Mouse (Mus musculus): Measurements from ENCODE around the gene Smco4. TPM values are rescaled to one million over a fixed set of nuclear protein-coding genes. Genes with fewer than 3 reads are reported as not detected.
"Not testable (repeated sequence)": the region's sequence is repeated elsewhere in the genome, so short reads cannot be mapped to it uniquely, and the experiment has no call there.

The Smco4 gene
- total RNA-seq, 2 experiments from 2014 or later: 1.3 to 8.3 TPM

DNA sequence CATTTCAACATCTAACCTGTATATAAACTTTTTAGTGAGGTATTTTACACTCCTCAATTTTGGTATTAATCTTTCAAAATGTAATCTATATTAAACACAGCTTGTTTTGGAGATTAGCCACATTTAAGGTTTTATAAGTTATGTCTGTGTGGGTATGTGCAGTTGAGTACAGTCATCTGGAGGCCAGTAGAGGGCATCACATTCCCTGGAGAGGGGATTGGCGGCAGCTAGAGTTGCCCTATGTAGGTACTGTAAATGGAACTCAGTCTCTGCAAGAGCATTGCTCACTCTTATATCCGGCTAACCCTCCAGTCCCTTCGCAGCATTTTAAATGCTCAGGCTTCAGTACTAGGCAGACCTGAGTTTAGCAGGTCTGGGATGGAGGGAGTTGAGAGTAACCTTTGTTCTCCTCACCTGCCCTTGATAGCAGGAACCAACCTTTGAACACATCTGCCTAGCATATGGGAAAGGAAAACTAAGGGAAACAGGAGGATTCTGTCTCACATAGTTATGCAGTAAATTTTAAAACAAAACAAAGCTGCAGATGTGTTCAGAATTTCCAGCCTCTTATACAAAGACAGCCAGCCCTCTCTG lies 44.3 kb downstream of the Smco4 start:
- no peak for ATAC-seq (ENCODE audit: poor library complexity, severe bottlenecking)

DNA sequence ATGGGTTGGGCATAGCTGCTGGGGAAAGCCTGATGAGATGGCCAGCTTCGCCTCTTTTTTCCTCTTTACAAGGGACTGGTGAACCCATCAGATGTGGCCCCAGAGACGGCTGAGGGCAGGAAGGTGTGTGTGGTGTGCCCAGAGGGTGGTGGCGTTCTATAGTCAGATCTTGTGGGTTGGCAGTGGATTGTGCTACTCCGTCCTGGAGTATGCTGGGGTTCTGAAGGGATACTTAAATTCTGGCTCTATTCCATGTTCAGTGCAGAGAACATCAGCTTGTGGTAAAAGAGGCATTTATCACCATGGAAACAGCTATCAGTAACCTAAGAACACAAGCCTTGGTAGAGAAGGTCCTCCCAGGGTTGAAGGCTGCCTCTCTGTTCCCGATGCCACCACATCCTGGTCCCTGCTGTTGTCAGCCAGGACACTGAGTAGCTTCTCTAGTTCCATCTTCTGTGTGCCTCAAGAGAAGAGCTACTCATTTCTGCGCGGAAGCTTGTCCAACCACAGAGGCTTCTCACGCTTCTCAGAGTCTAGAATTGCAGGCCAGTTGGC lies 45.8 kb downstream of the Smco4 start:
- no peak for ATAC-seq (ENCODE audit: poor library complexity, severe bottlenecking)

DNA sequence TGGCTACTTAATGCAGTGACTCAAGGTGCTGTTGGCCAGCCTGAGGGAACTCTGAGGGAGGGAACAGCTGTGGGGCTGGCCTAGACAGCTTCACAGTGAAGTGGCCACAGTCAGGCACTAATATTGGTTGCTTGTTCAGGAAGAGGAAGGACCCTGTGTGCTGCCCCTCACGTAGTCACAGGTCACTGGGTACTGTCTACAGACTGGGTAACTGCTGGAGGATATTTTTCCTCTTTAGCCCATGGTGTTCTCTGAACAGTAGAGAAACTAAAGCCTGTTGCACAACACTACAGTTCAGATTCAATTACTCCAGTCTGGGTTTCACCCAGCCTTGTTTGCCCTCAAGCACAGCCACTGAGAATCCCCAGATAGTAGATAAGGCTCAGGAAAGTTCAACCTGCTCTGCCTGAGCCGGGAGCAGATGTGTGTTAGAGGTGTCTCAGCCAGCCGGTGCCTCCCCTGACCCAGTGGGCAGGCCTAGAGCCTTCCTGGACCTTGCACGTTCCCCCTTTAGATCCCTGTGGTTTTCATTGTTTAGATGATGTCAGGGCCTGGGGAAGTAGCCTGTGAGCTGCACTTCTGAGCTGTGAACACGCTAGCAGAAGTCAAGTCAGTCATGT lies 48.6 kb downstream of the Smco4 start:
- ATAC-seq (ENCODE audit: poor library complexity, severe bottlenecking): peak; percentile 53; the same call in 1 of the 2 replicates

DNA sequence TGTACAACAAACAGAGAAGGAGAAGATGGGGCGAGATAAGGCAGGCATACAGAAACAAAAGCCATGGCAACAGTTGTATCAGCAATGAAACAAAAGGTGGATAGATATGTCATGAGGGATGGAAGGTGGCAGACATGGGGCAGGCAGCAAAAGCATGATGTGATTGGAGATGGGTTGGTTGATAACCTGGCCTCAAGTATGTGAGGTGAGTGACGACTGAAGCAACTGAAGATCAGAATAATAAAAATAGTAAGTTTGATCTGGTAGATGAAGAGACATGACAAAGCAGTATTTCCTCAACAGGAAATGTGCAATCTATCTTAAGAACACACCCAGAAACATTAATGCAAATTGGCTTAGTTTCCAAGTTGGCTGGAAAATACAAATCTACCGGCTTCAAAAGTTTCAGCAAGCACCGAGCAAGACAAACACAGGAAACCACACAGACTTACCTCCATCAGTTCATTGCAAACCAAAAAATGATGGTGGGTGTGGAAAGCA lies 57.3 kb downstream of the Smco4 start:
- 0 out of 2 replicates have a peak, but pooled peaks have one; percentile 18 for ATAC-seq (ENCODE audit: poor library complexity, severe bottlenecking)

DNA sequence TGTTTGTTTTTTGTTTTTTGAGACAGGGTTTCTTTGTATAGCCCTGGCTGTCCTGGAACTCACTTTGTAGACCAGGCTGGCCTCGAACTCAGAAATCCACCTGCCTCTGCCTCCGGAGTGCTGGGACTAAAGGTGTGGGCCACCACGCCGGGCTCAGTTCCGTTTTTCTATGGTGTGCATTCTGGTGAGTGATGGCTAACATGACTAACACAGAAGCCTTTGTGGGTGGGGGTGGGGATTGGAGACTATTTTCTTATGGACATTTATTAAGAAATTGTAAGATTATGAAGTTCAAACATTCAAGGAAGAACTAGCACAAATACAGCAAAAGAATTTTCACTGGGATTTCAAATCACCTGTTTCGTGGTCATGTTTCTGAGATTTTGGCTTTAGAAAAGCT lies 57.8 kb downstream of the Smco4 start:
- ATAC-seq (ENCODE audit: poor library complexity, severe bottlenecking): not testable (repeated sequence)

DNA sequence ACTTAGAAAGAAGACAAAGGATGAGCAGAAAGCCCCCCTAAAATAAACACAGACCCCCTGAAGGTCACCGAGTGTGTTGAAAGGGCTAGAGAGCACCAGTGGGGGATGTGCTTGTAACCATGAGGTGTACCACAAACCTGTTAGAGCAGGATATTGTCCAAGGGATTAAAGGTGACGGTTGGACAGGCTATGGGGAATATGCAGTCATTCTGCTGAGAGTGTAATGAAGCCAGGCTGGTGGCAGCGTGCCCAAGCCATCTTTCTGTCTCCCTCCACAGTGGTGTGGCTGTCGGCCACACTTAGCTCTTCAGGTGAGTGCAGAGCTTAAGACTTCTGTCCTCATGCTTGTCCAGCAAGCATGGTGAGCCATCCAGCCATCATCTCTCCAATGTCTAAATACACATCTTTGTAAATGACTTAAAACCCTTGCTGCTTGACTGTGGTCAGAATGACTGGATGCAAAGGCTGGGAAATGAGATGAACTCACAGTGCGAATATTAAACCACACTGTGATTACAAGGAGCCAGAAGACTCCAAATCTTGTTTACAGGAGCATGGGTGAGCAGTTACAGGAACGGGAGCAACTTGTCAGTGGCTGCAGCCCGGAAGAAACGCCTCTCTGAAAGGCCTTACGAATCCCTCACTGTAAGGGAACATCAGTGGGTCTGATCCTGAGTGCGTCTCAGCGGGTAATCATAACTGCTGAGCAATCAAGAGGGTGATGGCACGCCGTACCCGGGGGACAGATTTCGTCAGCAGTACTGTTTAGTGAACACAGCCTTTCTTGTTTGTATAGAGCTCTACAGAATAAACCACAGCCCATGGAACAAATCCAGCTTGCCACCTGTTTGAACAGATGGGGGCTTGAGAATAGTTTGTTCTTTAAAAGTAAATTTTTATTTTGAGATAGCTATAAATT lies 59.0 kb downstream of the Smco4 start:
- no peak for ATAC-seq (ENCODE audit: poor library complexity, severe bottlenecking)

DNA sequence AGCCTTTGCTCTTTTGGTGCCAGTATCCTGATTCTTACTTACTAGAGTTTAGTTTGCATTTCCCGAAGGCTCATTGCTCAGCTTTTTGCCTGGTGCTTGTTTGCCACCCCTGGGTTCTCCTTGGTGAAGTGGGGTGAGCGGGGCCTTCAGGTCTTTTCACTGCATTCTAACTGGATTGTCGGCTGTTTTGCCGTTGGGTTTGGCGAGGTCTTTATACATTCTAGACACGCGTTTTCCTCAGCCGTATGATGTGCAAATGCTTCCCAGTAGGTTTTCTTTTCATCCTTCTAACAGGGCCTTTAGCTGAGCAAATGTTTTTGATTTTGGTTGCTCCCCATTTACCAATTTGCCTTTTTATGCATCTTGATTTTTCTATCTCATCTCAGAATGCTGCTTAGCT lies 60.1 kb downstream of the Smco4 start:
- no peak for ATAC-seq (ENCODE audit: poor library complexity, severe bottlenecking)

DNA sequence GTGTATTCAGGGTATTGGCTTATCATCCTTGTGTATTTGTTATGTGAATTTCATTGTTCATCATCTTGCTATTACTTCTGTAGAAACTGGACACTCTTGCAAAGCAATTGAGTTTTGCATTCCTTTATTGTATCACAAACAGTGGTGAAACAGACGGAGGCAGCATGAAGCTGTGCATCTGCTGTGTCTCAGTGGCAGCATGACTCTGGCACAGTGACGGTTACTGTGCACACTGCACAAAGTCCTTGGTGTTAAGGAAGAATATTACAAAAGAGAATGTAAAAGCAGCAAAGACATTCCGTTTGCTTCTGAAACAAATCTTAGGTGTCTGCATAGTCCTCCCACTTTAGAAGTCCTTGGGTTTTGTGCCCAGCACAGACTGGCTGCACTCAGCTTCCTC lies 67.2 kb downstream of the Smco4 start:
- no peak for ATAC-seq (ENCODE audit: poor library complexity, severe bottlenecking)

DNA sequence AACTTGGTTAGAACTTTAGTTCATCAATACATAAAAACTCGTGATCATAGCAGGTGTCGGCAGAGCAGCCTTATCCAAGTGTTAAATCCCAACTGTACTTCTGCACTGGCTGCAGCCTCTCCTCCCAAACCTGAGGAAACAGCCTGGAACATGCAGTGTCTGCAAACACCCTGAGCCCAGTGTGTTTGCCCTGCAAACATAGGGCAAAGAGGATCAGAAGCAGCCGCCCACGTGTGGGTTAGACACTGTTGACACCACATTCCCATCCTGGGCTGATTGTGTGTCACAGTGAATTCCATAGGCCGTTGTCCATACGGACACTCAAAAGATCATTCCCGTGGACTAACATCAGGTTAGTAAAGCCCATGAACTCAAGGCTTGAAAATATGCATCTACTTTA lies 69.1 kb downstream of the Smco4 start:
- ATAC-seq (ENCODE audit: poor library complexity, severe bottlenecking): no peak

DNA sequence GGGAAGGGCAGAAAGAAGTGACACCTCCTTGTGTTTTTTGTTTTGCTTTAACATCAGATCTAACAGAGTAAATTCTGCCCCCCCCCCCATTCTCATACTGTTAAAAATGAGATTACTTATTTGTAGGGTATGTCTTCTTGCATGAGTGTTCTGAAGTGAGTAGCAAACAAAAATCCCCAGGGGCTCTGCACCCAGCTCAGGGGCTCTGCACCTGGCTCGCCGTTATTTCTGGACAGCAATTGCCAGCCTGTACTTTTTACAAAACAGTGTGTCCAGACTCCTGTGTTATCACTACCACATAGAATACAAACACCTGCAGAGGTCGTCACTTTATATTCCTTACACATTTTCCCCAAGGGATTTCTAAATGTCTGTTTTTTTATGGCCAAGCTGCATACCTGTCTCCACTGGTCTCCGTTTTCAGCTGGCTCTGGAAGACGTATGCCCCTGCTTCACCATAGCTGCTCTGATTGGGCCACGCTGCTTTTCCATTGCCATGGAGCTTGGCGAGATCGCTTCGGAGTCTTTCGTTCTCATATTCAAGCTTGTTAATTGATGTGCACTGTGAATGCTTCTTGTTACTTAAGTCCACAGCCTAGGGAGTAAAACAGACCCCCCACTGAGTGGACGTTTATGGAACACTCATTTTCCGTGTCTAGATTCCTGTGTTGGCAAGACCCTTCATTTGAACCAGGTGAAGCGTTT lies 81.7 kb downstream of the Smco4 start:
- ATAC-seq (ENCODE audit: poor library complexity, severe bottlenecking): no peak

DNA sequence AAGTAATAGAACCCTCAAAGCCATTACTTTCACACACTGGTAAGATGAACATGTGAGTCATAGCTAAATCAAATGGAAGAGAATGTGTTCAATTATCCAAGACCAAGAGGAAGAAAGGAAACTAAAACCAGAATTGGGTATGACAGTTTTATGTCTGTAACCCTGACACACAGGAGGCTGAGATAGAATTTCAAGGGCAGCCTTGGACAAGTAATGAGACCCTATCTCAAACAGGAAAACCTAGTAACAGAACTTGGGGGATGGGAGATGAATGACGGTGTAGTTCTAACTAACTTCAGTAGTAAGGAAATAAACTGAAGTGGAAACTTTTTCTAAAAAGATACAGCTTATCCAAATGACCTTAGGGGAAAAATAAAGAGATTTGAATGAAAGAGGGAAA lies 85.2 kb downstream of the Smco4 start:
- ATAC-seq (ENCODE audit: poor library complexity, severe bottlenecking): no peak

DNA sequence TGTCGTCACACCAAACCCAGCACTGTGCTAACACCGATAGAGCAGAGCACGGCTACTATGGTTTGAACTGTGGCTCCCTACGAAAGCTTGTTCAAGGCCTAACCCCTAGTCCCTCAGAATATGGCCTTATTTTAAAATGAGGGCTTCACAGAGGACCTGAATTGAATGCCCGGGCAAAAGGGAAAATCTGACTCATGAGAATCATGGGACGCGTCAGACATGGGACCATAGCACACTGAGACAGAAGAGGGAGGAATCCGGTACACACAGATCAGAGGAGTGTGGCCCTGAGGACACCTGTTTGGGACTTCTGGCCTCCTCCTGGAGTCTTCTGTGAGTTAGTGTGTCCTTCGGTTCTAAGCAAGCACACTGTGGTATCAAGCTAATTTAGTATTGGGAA lies 85.7 kb downstream of the Smco4 start:
- ATAC-seq (ENCODE audit: poor library complexity, severe bottlenecking): no peak

DNA sequence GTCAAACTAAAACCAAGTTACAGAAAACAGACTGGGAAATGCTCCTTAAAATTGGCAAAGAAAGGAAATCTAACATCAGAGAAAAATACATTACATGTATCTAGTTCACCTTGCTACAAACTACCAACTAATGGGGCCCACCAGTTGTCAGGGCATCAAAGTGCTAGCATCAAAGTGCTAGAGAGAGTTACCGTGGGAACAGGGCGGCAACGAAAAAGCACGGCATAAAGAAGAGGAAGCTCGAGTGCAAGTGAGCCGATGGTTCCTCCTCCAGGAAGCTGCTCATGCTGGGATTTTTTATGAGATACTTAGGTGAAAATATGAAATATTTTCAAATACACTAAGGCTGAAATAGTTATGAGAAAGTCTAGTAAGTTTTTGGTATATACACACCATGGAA lies 86.9 kb downstream of the Smco4 start:
- no peak for ATAC-seq (ENCODE audit: poor library complexity, severe bottlenecking)

DNA sequence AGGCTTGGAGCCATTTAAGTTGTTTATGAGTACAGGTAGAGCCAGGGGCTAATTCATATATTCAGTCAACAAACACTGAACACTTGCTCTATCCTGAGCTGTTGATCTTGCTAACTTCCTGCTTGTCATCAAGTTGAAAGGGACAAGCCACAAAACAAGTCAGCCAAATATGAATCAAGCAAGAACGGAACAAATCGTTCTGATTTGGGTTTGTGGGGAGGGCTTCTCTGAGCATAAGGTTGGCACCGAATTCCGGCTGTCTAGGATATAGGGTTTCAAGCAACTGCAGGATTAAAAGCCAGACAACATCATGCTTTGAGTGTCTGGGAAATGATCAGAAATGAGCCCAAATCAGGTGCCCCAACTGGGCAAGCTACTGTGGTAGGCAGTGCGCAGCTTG lies 88.8 kb downstream of the Smco4 start:
- no peak for ATAC-seq (ENCODE audit: poor library complexity, severe bottlenecking)

DNA sequence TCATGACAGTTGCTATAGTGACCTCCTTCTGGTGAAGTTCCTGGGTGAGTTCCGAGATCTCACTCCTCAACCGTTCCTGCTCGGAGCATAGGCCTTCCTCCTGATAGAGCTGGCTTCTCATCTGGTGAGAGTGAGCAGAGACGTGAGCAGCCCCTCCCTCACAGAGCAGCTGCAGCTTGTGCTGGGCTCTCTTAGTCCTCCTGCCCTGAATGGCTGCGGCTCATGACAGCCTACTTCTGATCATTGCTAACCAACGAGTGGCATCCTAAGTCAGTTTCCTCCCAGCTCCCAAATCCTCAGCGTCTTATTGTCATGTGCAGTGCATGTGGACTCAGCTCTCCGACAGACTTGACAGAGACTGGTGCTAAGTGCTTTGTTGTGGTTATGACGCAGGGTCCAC lies 91.0 kb downstream of the Smco4 start:
- ATAC-seq (ENCODE audit: poor library complexity, severe bottlenecking): no peak

DNA sequence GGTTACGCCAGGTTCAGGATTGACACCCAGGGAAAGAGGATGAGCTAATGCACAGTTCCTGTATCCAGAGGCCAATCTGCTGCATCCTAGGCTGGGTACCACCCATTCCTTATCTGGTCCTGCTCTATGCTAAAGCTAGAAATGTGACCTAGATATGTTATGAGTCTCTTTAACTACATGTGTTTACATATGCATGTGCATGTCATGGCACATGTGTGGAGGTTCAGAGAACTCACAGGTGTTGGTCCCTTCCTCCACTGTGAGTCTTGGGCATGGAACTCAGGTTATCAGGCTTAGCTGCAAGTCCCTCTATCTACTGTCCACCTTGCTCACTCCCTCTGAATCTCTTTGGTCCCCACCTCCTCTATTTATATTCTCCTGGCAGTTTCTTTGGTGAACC lies 92.7 kb downstream of the Smco4 start:
- no peak for ATAC-seq (ENCODE audit: poor library complexity, severe bottlenecking)

DNA sequence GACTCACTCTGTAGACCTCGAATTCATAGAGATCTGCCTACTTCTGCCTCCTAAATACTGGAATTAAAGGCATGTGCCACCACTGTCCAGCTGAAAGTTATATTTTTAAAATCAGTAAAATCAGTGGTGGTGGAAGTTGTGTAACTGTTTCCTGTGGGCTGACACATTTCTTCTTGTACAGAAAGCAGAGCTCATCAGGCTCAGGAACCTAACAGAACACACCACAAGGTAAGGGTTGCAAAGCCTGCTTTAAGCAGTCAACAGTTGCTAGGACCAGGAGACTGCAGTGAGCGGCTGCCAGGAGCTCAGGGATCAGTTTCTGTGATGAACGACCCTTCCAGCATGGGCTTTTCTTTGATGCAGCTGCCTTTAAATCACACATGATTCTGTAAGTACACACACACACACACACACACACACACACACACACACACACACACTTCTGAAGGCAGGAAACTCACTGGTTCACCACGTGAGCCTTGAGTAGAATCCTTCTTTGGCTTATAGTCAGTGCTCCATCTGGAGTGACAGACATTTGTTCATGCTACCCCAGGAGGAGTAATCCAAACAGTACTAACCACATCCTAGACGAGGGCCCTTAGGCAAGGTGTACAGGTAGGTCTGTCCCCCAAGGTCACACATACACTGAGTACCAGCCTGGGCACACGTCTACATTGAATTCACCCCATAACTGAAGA lies 94.1 kb downstream of the Smco4 start:
- no peak for ATAC-seq (ENCODE audit: poor library complexity, severe bottlenecking)

DNA sequence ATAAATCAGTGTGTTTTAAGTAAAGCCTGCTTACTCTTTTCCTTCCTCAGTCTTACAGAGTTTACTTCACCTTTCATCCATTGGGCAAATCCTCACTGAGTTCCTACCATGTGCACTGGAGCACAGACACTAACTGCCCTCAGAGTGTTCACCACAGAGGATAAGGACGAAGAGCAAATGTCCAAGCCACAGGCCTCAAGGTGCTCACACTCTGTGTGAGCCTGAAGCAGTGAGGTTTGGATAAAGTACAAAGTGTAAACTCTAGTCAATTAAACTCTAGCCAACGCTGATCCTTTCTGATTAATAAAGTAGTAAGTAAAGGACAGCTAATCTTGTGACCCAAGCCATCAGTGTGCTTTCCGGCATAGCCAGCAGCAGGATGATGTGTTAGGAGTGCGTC lies 100.9 kb downstream of the Smco4 start:
- ATAC-seq (ENCODE audit: poor library complexity, severe bottlenecking): no peak

Measured in megakaryocyte, adult 5-6 weeks (primary cell).